Mouse (Mus musculus) embryonic facial prominence, embryonic 14.5 days (tissue): ENCODE results near the gene Gm17660. TPM values are rescaled to one million over a fixed set of nuclear protein-coding genes. Genes with fewer than 3 reads are reported as not detected.

ENCODE experiments used
- ATAC-seq: fragments of 200-750 bp; cut with Nextera tagmentation; 2 replicates; pipeline ENCODE4 v1.8.0; 2017; ENCODE audit warnings: low read depth, moderate number of reproducible peaks, moderate TSS enrichment
- DNase-seq: peaks from one replicate; pipeline ENCODE4 v3.0.0-alpha.2; 2015; ENCODE audit warnings: low spot score
- H3K27ac ChIP-seq: fragments of 300-500 bp; sonication (generic); replicated peaks from 2 replicates; pipeline ENCODE4 v1.5.1; 2014; ENCODE audit warnings: low read depth, mild to moderate bottlenecking, low read length, moderate library complexity
- H3K27me3 ChIP-seq: fragments of 300-500 bp; sonication (generic); replicated peaks from 2 replicates; pipeline ENCODE4 v1.6.1; 2014; ENCODE audit warnings: low read length; ENCODE audit not compliant: control insufficient read depth, insufficient read depth
- H3K36me3 ChIP-seq: fragments of 300-500 bp; sonication (generic); 2 replicates; pipeline ENCODE4 v1.6.1; 2014; ENCODE audit warnings: low read length, mixed read lengths; ENCODE audit not compliant: control insufficient read depth, insufficient read depth
- H3K4me1 ChIP-seq: fragments of 300-500 bp; sonication (generic); 2 replicates; pipeline ENCODE4 v1.6.1; 2014; ENCODE audit warnings: antibody characterized with exemption, low read length; ENCODE audit not compliant: control insufficient read depth, insufficient read depth
- H3K4me2 ChIP-seq: fragments of 300-500 bp; sonication (generic); 2 replicates; pipeline ENCODE4 v1.6.1; 2014; ENCODE audit warnings: low read depth, mild to moderate bottlenecking, low read length, moderate library complexity, mixed read lengths
- H3K4me3 ChIP-seq: fragments of 300-500 bp; sonication (generic); 2 replicates; pipeline ENCODE4 v1.5.1; 2014; ENCODE audit warnings: low read depth, mild to moderate bottlenecking, low read length
- H3K9ac ChIP-seq: fragments of 300-500 bp; sonication (generic); 2 replicates; pipeline ENCODE4 v1.6.1; 2014; ENCODE audit warnings: low read depth, mild to moderate bottlenecking, low read length, moderate library complexity, mixed read lengths
- H3K9me3 ChIP-seq: fragments of 300-500 bp; sonication (generic); 2 replicates; pipeline ENCODE4 v1.6.1; 2016; ENCODE audit warnings: low read length; ENCODE audit not compliant: control insufficient read depth
- WGBS: fragments of 180-500 bp; shearing (Covaris S2); extraction: QIAGEN DNeasy Blood & Tissue Kit; methylation state at CpG from one replicate; pipeline ENCODE4 v1.1.7; 2014; 5-methylcytosine and 5-hydroxymethylcytosine counted together
- polyA plus RNA-seq: library from polyadenylated mRNA; unstranded; fragments of >200 nt; fragmentation: Nextera tagmentation; extraction: Ambion mirVana; gene quantifications from 2 replicates; pipeline ENCODE4 v1.2.1, GENCODE M21; 2014

Gm17660 gene
- polyA plus RNA-seq, 1 experiment from 2014 or later: 0.47 TPM

- Histone ChIP-seq H3K36me3 (no peaks in the 10 kb centered on the region), H3K27ac (peak overlapping the region; percentile 52), H3K9me3 (no peaks in the 10 kb centered on the region), H3K4me2 (no peak overlapping the region), H3K4me3 (no peak overlapping the region), H3K9ac (no peak overlapping the region), H3K27me3 (no peaks in the 10 kb centered on the region), H3K4me1 (peaks cover 13% of the 10 kb centered on the region; the same call in 1 of the 2 replicates)
- no peak for ATAC-seq
- peak; percentile 52 for DNase-seq
- WGBS: 67% methylated on average over 2 of the region's 2 CpGs
These were observed 34.5 kb downstream of the Gm17660 start for GRCm38 (mm10) chr5:104042906-104043305.

GRCm38 (mm10) chr5:104039154-104039932 is 38.1 kb downstream of the Gm17660 start:
- ATAC-seq (no peak), DNase-seq (no peak)
- H3K36me3 ChIP-seq: no peaks in the 10 kb centered on the region
- peaks cover 5% of the 10 kb centered on the region; the same call in 1 of the 2 replicates for H3K4me1 ChIP-seq
- H3K9ac ChIP-seq: no peak overlapping the region
- no peak overlapping the region for H3K27ac ChIP-seq
- WGBS: 63% methylated on average over 6 of the region's 6 CpGs
- H3K4me3 ChIP-seq: no peak overlapping the region
- H3K27me3 ChIP-seq: no peaks in the 10 kb centered on the region
- no peak overlapping the region for H3K4me2 ChIP-seq
- H3K9me3 ChIP-seq: no peaks in the 10 kb centered on the region

- H3K4me3 ChIP-seq: no peak overlapping the region
- H3K9me3 ChIP-seq: no peaks in the 10 kb centered on the region
- no peaks in the 10 kb centered on the region for H3K4me1 ChIP-seq
- H3K27me3 ChIP-seq: no peaks in the 10 kb centered on the region
- ATAC-seq (no peak), DNase-seq (no peak)
- H3K4me2 ChIP-seq: no peak overlapping the region
- H3K9ac ChIP-seq: no peak overlapping the region
- WGBS: 96% methylated on average over 1 of the region's 1 CpGs
- H3K36me3 ChIP-seq: no peaks in the 10 kb centered on the region
- H3K27ac ChIP-seq: no peak overlapping the region
These were observed 40.7 kb downstream of the Gm17660 start for GRCm38 (mm10) chr5:104036686-104037085.

GRCm38 (mm10) chr5:104035824-104036223 is 41.6 kb downstream of the Gm17660 start:
- ATAC-seq: no peak
- no peak overlapping the region for H3K4me3 ChIP-seq
- H3K9me3 ChIP-seq: no peaks in the 10 kb centered on the region
- no peak for DNase-seq
- H3K9ac ChIP-seq: no peak overlapping the region
- no peaks in the 10 kb centered on the region for H3K4me1 ChIP-seq
- H3K36me3 ChIP-seq: no peaks in the 10 kb centered on the region
- 62% methylated on average over 1 of the region's 1 CpGs for WGBS
- no peak overlapping the region for H3K27ac ChIP-seq
- no peaks in the 10 kb centered on the region for H3K27me3 ChIP-seq
- no peak overlapping the region for H3K4me2 ChIP-seq

GRCm38 (mm10) chr5:104035066-104035465 is 42.3 kb downstream of the Gm17660 start:
- DNase-seq (no peak), ATAC-seq (no peak)
- H3K4me3 ChIP-seq: no peak overlapping the region
- H3K4me2 ChIP-seq: no peak overlapping the region
- no peaks in the 10 kb centered on the region for H3K4me1 ChIP-seq
- no peaks in the 10 kb centered on the region for H3K36me3 ChIP-seq
- H3K27ac ChIP-seq: no peak overlapping the region
- no peaks in the 10 kb centered on the region for H3K27me3 ChIP-seq
- H3K9ac ChIP-seq: no peak overlapping the region
- H3K9me3 ChIP-seq: no peaks in the 10 kb centered on the region

- ATAC-seq (no peak), DNase-seq (no peak)
- no peaks in the 10 kb centered on the region for H3K36me3 ChIP-seq
- H3K9ac ChIP-seq: no peak overlapping the region
- H3K27me3 ChIP-seq: no peaks in the 10 kb centered on the region
- no peak overlapping the region for H3K27ac ChIP-seq
- H3K9me3 ChIP-seq: no peaks in the 10 kb centered on the region
- 79% methylated on average over 2 of the region's 2 CpGs for WGBS
- no peak overlapping the region for H3K4me3 ChIP-seq
- H3K4me1 ChIP-seq: no peaks in the 10 kb centered on the region
- H3K4me2 ChIP-seq: no peak overlapping the region
These were observed 44.8 kb downstream of the Gm17660 start for GRCm38 (mm10) chr5:104032434-104033097.

GRCm38 (mm10) chr5:104025245-104025854 is 52.1 kb downstream of the Gm17660 start:
- H3K36me3 ChIP-seq: no peaks in the 10 kb centered on the region
- H3K27ac ChIP-seq: no peak overlapping the region
- no peaks in the 10 kb centered on the region for H3K27me3 ChIP-seq
- ATAC-seq (no peak), DNase-seq (no peak)
- H3K9me3 ChIP-seq: no peaks in the 10 kb centered on the region
- H3K4me1 ChIP-seq: no peaks in the 10 kb centered on the region; the same call in 1 of the 2 replicates
- no peak overlapping the region for H3K4me2 ChIP-seq
- no peak overlapping the region for H3K9ac ChIP-seq
- 42% methylated on average over 17 of the region's 17 CpGs for WGBS
- H3K4me3 ChIP-seq: no peak overlapping the region

- Histone ChIP-seq H3K36me3 (no peaks in the 10 kb centered on the region), H3K27me3 (no peaks in the 10 kb centered on the region), H3K9me3 (no peaks in the 10 kb centered on the region), H3K4me3 (no peak overlapping the region), H3K27ac (no peak overlapping the region), H3K4me1 (no peaks in the 10 kb centered on the region; the same call in 1 of the 2 replicates), H3K4me2 (no peak overlapping the region), H3K9ac (no peak overlapping the region)
- 62% methylated on average over 11 of the region's 11 CpGs for WGBS
- DNase-seq (no peak), ATAC-seq (no peak)
These were observed 52.6 kb downstream of the Gm17660 start for GRCm38 (mm10) chr5:104024762-104025161.
